Mouse (Mus musculus): ENCODE measurements at regions not wholly inside any gene's neighbourhood (a gene's known extent, or its start where the extent isn't known, plus 50 kb on each side); places are given as distances from the start of the nearest gene placed in this dataset.
"Not testable (repeated sequence)": the region's sequence is repeated elsewhere in the genome, so short reads cannot be mapped to it uniquely, and the experiment has no call there.

DNA sequence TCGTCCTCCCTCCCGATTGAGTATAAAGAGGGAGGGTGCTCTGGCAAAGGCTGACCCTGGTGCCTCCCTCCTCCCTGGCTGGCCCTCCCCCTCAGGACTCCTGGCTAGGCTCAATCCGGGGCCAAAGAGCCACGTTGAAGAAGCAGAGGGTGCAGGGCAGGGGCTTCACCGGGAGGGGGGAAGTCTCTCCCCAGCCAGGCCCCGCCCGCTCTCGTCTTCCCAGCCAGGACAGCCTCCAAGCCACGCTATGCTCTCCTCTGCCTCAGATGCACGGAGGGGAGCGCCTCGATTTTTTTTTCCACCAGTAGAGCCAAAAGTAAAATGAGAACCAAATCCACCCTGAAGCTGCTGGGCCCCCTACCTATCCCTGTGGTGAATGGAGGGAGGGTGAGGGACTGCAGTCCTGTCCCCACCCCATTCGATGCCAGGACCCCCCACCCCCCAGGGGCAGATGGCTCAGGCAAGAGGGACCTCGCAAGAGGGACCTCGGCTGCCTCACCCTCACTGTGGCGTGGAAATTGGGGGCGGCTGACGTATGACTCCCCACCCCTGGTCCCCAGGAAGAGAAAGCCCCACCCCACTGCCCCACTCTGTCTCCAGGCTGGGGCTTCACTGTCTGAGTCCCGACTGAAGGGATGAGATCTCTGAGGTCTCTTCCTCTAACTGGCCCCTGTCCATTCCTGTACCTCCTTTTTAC, 53.2 kb upstream of the Col1a1 start:
- no peak for DNase-seq (ENCODE audit: low spot score)

DNA sequence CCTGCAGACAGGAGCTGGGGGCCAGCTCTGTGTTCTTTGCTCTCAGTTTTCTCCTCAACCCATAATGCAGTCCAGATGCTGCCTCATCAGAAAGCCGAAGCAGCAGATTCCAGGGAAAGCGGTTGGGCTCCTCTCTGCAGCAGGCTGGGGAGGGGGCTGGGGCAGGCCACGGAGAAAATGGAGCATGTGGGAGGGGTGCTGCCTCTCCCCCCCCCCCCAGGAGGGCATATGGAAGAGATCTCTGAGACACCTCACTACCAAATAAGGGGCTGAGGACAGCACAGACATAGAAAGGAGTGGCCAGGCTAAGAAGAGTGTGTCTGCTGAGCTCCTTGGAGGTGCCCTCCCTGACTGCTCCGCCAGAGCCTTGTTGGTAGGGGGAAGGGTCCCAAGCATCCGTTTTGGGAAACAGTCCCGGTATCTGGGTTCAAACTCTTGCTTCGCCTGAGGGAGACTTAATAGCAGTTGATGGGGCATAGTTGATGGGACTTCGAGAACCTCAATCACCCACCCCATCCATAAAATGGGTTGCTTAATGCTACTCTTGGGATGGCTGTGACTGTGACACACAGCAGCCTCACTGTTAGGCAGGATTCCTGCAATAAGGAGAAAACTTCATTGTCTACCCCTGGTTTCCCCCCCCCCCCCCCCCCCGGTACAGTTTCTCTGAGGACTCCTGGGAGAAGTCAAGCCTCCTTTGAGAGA, 53.9 kb upstream of the Col1a1 start:
- DNase-seq (ENCODE audit: low spot score) = no peak

DNA sequence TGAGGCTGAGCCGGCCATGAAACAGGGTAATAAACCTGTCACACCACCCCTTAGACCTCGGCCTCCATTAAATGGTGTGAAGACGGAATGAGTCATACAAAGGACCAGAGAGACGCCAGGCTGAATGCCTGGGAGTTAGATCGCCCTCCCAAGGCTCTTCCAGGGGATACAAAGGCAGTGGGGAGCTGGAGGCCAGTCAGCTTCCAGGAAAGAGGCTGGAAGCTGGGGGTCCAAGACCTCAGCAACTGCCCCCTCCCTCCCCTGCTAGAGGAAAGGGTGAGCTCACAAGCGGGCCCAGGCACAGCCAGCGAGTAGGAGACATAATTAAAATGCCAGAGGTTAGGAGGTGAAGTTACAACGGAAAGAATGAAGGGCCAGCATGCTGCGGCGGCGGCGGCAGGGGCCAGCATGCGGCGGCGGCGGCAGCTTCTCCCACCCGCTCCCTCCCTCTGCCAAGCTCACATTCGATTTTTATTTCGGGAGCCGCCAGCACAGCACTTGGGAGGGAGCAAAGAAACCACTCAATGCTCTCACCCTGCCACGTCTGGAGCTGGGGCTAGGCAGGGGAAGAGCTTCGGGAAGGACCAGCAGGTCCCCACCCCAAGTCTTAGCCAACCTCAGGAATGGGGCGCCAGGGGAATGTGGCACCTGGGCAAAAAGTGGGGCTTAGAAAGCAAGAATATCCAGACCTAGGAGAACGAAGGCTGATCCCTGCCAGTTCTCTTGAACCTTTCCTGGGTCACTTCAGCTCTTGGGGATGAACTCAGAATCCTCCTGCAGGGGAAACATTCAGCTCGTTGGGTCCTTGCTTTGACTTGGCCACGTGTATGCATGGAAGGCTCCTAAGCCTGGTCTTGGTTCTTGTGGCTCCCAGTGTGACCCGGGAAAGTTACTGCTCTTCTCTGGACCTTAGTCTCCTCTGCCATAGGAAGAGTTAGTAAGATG, 54.9 kb upstream of the Col1a1 start:
- no peak for DNase-seq (ENCODE audit: low spot score)

DNA sequence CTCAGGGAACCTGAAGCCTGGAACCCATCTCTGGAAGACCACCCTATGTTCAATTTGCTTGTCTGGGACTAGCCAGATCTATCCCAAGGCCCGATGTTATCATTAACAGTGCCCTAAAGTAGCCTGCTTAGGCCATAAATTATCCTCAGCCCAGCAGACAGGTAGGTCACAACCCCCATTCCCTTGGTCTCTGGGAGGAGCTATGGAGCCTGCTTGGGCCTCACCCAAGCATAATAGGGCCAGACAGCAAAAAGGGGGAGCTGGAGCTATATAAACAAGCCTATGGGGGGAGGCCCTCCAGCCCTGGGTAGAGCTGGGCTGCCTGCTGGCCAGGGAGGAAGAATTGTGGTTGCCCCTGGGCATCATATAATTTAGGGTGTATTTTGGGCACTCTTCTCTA, 59.3 kb upstream of the Col1a1 start:
- DNase-seq (ENCODE audit: low spot score) = no peak

DNA sequence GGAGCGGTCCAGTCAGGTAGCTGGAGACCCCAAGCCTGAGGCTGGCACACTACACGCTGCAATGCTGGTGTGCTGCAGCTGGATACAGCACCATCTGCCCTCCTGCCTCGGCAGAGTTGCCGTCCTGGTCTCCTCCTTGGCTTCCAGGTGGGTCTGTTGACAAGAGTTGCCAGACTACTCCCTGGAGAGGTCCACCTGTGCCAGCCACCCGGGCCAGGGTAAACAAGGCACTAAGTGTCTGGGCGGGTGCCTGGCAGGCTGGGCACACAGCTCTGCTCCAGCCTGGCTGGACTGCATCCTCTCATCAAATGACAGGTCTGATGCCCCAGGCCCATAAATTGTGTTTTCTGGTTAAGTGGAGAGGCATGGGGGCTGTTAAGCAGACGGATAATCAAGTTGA, 61.0 kb upstream of the Col1a1 start:
- no peak for DNase-seq (ENCODE audit: low spot score)

DNA sequence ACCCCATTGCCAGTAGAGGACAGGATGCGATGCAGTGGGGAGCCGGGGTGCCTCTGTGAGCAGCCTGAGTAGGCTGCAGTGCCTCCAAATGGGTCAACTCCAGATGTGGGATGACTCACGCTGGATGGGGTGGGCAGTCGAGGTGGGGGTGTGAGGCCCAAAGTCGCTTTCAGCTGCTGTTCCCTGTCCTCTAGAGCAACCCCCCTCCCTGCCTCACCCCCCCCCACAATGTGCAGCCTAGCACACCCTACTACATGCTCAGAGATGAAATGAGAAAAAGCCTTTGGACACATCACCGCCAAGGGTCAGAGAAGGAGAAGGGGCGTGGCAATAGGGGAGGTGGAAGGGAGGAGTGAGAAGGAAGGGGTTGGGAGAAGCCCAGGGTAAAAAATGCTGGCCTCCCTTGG, 61.9 kb upstream of the Col1a1 start:
- DNase-seq (ENCODE audit: low spot score) = no peak

DNA sequence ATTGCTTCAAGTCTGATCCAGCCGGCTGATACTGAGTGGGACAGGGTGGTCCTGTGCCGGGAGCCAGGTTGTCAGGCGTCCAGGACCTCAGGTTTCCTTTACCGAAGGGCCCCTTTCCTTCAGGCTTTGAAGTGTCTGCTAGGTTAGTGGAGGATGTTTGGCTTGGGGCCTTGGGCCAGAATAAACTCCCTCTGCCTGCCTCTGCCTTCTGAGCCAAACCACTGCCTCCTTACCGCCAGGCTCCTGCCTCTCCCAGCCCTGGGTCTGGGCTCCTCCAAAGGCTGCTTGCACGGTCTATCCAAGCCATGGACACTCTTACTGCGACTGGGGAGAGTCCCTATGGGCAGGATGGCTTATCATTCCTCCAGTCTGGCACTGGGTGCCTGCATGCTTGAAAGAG, 62.3 kb upstream of the Col1a1 start:
- no peak for DNase-seq (ENCODE audit: low spot score)

DNA sequence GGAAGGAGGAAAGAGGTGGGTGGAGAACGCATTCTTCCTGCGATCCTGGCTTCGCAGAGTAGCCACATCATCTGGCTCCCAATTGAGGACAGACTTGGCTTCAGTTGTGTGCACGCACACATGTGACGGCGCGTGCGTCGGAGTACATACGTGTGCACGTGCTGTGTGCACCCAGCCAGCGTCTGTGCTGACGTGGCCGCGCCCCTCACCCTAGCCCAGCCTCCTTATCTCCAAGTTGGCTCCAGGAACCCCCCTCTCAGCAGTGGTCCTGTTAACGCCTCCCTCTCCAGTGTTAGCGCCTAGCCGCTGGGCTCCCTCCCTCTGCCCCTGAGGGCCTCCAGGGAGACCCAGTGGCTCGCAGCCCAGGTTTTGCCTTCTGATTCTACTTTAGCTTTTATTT, 63.1 kb upstream of the Col1a1 start:
- DNase-seq (ENCODE audit: low spot score) = no peak

DNA sequence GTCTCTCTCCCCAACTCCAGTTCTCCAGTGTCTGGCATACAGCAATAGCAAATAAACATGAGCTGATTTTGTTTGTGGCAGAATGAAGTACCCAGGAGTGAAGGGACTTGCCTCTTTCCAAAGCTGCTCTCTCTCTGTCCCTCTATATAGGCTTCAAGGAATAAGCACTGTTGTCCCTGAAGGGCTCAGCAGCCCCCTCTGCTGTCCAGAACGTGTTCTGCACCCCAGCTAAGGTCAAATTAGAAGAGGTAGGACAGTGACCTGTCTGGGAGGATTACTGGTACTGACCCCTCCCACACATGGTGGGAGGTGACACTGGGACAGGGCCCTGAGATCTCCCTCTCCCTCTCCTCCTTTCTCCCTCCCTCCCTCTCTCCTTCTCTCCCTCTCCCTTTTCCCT, 65.7 kb upstream of the Col1a1 start:
- peak; percentile 10 for DNase-seq (ENCODE audit: low spot score)

DNA sequence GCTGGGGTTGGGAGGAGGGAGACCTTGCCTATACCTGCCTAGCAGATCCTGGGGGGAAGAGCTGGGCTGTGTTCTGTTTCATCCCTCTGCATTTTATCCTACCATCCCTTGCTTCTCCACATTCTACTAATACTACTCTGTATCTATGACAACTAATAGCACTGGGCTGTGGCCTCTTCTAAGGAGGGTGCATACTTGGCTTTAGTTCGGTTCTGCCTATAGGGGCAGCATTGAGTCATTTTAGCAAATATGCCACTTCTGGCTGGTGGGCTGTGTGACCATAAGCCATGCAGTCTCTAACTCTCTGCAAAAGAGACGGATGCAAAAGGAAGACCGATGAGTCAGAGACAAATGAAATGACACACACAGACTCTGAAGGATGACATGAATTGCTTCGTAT, 66.2 kb upstream of the Col1a1 start:
- not testable (repeated sequence) for DNase-seq (ENCODE audit: low spot score)

DNA sequence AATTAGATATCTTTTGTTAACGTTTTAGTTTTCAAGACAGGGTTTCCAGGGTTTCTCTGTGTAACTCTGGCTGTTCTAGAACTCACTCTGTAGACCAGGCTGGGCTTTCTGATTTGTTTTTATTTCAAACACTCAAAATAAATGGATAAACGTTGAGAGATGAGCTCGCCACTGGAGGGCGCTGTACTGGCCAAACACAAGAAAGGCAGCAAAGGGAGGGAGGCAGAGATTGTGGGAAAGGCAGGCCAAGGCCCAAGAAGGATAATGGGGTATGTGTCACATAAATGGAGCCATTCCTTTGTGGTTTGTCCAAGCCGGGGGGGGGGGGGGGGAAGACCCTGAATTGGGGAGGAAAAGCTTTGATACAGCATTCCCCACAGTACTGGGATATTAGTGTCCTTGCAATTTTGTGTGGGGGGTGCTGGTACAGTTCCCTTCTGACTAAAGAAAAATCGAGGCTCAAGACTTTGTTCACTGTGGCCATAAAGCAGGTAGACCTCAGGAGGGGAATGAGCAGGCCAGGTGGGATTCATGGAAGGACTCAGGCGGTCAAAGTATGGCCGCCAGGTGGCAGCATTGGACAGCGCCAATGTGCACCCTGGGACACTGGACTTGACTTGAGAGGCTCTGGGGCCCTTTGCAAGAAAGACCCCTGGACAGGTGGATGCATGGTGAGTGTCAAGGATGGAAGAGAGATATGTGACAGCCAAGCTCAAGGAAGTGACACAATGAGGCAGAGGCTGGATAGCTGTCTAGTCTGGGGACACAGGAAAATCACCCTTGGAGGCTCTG, 69.7 kb upstream of the Col1a1 start:
- DNase-seq (ENCODE audit: low spot score) = peak; percentile 12

DNA sequence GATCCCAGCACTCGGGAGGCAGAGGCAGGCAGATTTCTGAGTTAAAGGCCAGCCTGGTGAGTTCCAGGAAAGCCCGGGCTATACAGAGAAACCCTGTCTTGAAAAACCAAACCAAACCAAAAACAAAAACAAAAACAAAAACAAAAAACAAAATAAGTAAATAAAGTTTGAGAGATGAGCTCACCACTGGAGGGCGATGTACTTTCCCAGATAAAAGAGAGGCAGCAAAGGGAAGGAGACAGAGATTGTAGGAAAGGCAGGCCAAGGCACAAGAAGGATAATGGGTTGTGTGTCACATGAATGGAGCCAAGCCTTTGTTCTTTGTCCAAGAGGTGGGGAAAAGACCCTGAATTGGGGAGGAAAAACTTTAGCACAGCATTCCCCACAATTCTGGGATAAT, 67.6 kb upstream of the Tmem92 start:
- DNase-seq (ENCODE audit: low spot score) = no peak

DNA sequence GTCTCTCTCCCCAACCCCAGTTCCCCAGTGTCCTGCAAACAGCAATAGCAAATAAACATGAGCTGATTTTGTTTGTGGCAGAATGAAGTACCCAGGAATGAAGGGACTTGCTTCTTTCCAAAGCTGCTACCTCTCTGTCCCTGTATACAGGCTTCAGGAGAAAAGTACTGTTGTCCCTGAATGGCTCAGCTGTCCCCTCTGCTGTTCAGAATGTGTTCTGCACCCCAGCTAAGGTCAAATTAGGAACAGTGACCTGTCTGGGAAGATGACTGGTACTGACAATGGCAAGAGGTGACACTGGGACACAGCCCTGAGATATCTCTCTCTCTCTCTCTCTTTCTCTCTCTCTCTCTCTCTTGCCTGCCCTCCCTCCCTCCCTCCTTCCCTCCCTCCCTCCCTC, 56.6 kb upstream of the Tmem92 start:
- DNase-seq (ENCODE audit: low spot score) = no peak

DNA sequence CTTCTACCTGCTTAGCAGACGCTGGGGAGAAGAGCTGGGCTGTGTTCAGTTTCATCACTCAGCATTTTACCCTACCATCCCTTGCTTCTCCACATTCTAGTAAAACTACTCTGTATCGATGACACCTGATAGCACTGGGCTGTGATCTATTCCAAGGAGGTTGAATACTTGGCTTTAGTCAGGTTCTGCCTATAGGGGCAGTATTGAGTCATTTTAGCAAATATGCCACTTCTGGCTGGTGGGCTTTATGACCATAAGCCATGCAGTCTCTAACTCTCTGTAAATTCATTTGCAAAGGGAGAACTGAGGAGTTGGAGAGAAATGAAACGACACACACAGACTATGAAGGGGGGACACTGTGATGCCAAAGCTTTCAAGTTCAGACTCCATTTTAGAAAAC, 55.6 kb upstream of the Tmem92 start:
- no peak for DNase-seq (ENCODE audit: low spot score)

DNA sequence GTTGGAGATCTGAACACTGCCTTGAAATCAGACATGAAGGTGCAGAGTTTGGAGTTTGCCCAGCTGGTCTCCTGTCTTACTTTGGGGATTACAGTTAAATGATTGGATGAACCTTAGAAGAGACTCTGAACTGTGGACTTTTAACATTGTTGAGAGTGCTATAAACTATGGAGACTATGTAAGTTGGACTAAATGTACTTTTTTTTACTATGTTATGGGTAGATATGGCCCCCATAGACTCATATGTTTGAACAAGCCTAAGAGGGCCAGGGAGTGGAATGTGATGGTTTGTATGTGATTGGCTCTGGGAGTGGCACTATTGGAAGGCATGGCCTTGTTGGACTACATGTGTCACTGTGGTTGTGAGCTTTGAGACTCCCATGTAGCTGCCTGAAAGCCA, 53.8 kb upstream of the Tmem92 start:
- no peak for DNase-seq (ENCODE audit: low spot score)

DNA sequence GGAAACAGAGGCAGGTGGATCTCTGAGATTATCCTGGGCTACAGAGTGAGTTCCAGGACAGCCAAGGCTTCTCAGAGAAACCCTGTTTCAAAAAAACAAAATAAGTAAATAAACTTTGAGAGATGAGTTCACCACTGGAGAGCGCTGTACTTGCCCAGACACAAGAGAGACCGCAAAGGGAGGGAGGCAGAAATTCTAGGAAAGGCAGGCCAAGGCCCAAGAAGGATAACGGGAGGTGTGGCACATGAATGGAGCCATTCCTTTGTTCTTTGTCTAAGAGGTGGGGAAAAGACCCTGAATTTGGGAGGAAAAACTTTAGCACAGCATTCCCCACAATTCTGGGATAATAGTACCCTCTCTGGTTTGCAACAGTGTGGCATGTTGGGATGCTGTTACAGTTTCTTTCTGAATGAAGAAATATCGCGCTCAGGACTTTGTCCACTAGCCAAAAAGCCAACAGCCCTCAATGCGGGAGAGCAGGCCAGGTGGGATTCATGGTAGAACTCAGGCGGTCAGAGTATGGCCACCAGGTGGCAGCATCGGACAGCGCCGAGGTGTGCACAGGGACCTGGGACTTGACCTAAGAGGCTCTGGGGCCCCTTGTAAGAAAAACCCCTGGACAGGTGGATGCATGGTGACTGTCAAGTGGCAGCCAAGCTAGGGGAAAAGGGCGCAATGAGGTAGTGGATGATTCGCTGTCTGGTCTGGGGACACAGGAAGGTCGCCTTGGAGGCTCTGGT, 49.9 kb upstream of the Tmem92 start:
- peak; percentile 31 for DNase-seq (ENCODE audit: low spot score)
